ENCODE assay signal across 11 mouse cellular contexts in genomic region chr3:31259553-31260255, GRCm38 (mm10). TPM values are rescaled to one million over a fixed set of nuclear protein-coding genes. Genes with fewer than 3 reads are reported as not detected.
DNase-seq lines count a peak whose midpoint lies in the region; ATAC-seq lines count a peak whose summit lies in the region.
"Had no signal": no experiment of that assay in that cellular context is flagged by ENCODE, and none has a peak within 500 bp of the region (broad histone marks: within the 10 kb centered on the region; RNA-seq: fewer than 3 reads in every experiment).

No protein-coding gene starts in this region.

- DNase-seq in forebrain, embryonic 10.5 days (ENCODE audit: extremely low spot score, low spot score) = no peak
- DNase-seq in lung, postnatal 14 days = no peak
- peak; percentile 43 for DNase-seq in embryonic facial prominence, embryonic 14.5 days (ENCODE audit: low spot score)
- peak; percentile 49 for DNase-seq in lung, postnatal 36 days
- DNase-seq in testis, postnatal 14 days (ENCODE audit: low spot score) = no peak
- DNase-seq: cerebellum, adult 11 months; liver had no signal

- no peaks in the 10 kb centered on the region for H3K36me3 ChIP-seq in forebrain, embryonic 10.5 days (replicated peaks)
- H3K36me3 ChIP-seq in forebrain, embryonic 16.5 days (ENCODE audit: control insufficient read depth, insufficient read depth) = no peaks in the 10 kb centered on the region
- H3K36me3 ChIP-seq in lung, embryonic 16.5 days (ENCODE audit: control insufficient read depth, insufficient read depth, low read length) = no peaks in the 10 kb centered on the region
- H3K36me3 ChIP-seq in embryonic facial prominence, embryonic 14.5 days (ENCODE audit: control insufficient read depth, insufficient read depth, low read length) = no peaks in the 10 kb centered on the region

- H3K27ac ChIP-seq in forebrain, embryonic 10.5 days = peak overlapping the region; percentile 85
- no peak overlapping the region for H3K27ac ChIP-seq in forebrain, embryonic 16.5 days (ENCODE audit: low read length)
- peak overlapping the region; percentile 64 for H3K27ac ChIP-seq in lung, embryonic 16.5 days (ENCODE audit: low read length)
- H3K27ac ChIP-seq in embryonic facial prominence, embryonic 14.5 days (replicated peaks; ENCODE audit: low read depth, low read length) = no peak overlapping the region

- 82% methylated on average over 7 of the region's 7 CpGs for WGBS in forebrain, embryonic 10.5 days
- 75% methylated on average over 7 of the region's 7 CpGs for WGBS in forebrain, embryonic 16.5 days
- 18% methylated on average over 7 of the region's 7 CpGs for WGBS in lung, embryonic 16.5 days
- WGBS in embryonic facial prominence, embryonic 14.5 days = 57% methylated on average over 7 of the region's 7 CpGs

- no peak for ATAC-seq in forebrain, embryonic 16.5 days
- ATAC-seq in lung, embryonic 16.5 days (ENCODE audit: low read depth) = peak; percentile 47; the same call in 1 of the 2 replicates
- no peak for ATAC-seq in embryonic facial prominence, embryonic 14.5 days (ENCODE audit: low read depth)
- no peak for ATAC-seq in megakaryocyte, adult 5-6 weeks (ENCODE audit: poor library complexity, severe bottlenecking)
- ATAC-seq: inflammation-experienced regulatory T-cells, adult 6 months had no signal

- H3K9me3 ChIP-seq in forebrain, embryonic 10.5 days = no peaks in the 10 kb centered on the region
- no peaks in the 10 kb centered on the region for H3K9me3 ChIP-seq in forebrain, embryonic 16.5 days (ENCODE audit: control insufficient read depth, low read length)
- H3K9me3 ChIP-seq in lung, embryonic 16.5 days (ENCODE audit: control insufficient read depth, low read length) = no peaks in the 10 kb centered on the region
- no peaks in the 10 kb centered on the region for H3K9me3 ChIP-seq in embryonic facial prominence, embryonic 14.5 days (ENCODE audit: control insufficient read depth, low read length)

- H3K4me1 ChIP-seq in forebrain, embryonic 10.5 days = peaks cover 26% of the 10 kb centered on the region
- H3K4me1 ChIP-seq in forebrain, embryonic 16.5 days (replicated peaks; ENCODE audit: control insufficient read depth, insufficient read depth, low read length) = peaks cover 11% of the 10 kb centered on the region
- peaks cover 3% of the 10 kb centered on the region for H3K4me1 ChIP-seq in lung, embryonic 16.5 days (replicated peaks; ENCODE audit: control insufficient read depth, insufficient read depth, low read length)
- H3K4me1 ChIP-seq in embryonic facial prominence, embryonic 14.5 days (ENCODE audit: control insufficient read depth, insufficient read depth, low read length) = peaks cover 8% of the 10 kb centered on the region; the same call in 1 of the 2 replicates

- H3K9ac ChIP-seq in forebrain, embryonic 16.5 days (replicated peaks; ENCODE audit: low read depth, low read length) = no peak overlapping the region
- H3K9ac ChIP-seq in lung, embryonic 16.5 days (ENCODE audit: low read length) = no peak overlapping the region
- H3K9ac ChIP-seq in embryonic facial prominence, embryonic 14.5 days (ENCODE audit: low read depth, low read length) = no peak overlapping the region

- no peak overlapping the region for H3K4me2 ChIP-seq in forebrain, embryonic 16.5 days (ENCODE audit: low read length)
- H3K4me2 ChIP-seq in lung, embryonic 16.5 days (ENCODE audit: low read depth, low read length) = no peak overlapping the region
- H3K4me2 ChIP-seq in embryonic facial prominence, embryonic 14.5 days (ENCODE audit: low read depth, low read length) = no peak overlapping the region

- H3K4me3 ChIP-seq in forebrain, embryonic 10.5 days = no peak overlapping the region
- no peak overlapping the region for H3K4me3 ChIP-seq in forebrain, embryonic 16.5 days (replicated peaks; ENCODE audit: low read length)
- no peak overlapping the region for H3K4me3 ChIP-seq in lung, embryonic 16.5 days (ENCODE audit: low read length)
- H3K4me3 ChIP-seq in embryonic facial prominence, embryonic 14.5 days (ENCODE audit: low read depth, low read length) = no peak overlapping the region

- no peaks in the 10 kb centered on the region for H3K27me3 ChIP-seq in forebrain, embryonic 10.5 days (ENCODE audit: poor library complexity, severe bottlenecking)
- no peaks in the 10 kb centered on the region for H3K27me3 ChIP-seq in forebrain, embryonic 16.5 days (replicated peaks; ENCODE audit: control insufficient read depth, insufficient read depth, low read length)
- H3K27me3 ChIP-seq in lung, embryonic 16.5 days (ENCODE audit: control insufficient read depth, insufficient read depth, low read depth, low read length) = no peaks in the 10 kb centered on the region
- no peaks in the 10 kb centered on the region for H3K27me3 ChIP-seq in embryonic facial prominence, embryonic 14.5 days (replicated peaks; ENCODE audit: control insufficient read depth, insufficient read depth, low read length)

RNA-seq across cellular contexts. Expression of gene Slc7a14, which starts 50.5 kb away (rescaled TPM):
- polyA plus RNA-seq in forebrain, embryonic 10.5 days (2016; fragmentation: Nextera tagmentation; extraction: Ambion mirVana) = 0.19 and 0.23 TPM in 2 replicates
- polyA plus RNA-seq in forebrain, embryonic 16.5 days (2015; fragmentation: Nextera tagmentation; extraction: Ambion mirVana) = 4.7 and 5.9 TPM in 2 replicates
- polyA plus RNA-seq in lung, embryonic 16.5 days (2015; fragmentation: Nextera tagmentation; extraction: Ambion mirVana) = 0.11 and 0.18 TPM in 2 replicates
- polyA plus RNA-seq in embryonic facial prominence, embryonic 14.5 days (2014; fragmentation: Nextera tagmentation; extraction: Ambion mirVana) = 0.43 and 0.47 TPM in 2 replicates
- total RNA-seq in megakaryocyte, adult 5-6 weeks (2015) = 0.02 TPM in 1 of 2 replicates, not detected in the other
- total RNA-seq in megakaryocyte, adult 5-6 weeks (2017) = under 0.01 TPM in 1 of 2 replicates, not detected in the other

Comparison
In these comparisons a context has a peak if more than half of its experiments do, and no peak if none do; other contexts are left out.
1. DNase-seq: peak in embryonic facial prominence, embryonic 14.5 days (single experiment) and lung, postnatal 36 days (single experiment); none in forebrain, embryonic 10.5 days (single experiment), lung, postnatal 14 days (single experiment) and testis, postnatal 14 days (single experiment).
2. H3K27ac ChIP-seq: peak in forebrain, embryonic 10.5 days (single experiment) and lung, embryonic 16.5 days (single experiment); none in forebrain, embryonic 16.5 days (single experiment) and embryonic facial prominence, embryonic 14.5 days (single experiment).